Mouse (Mus musculus) midbrain, embryonic 10.5 days (tissue): ENCODE measurements around the gene Rph3al. TPM values are rescaled to one million over a fixed set of nuclear protein-coding genes. Genes with fewer than 3 reads are reported as not detected.

Experiments
- DNase-seq: peaks from one replicate; pipeline ENCODE4 v3.0.0-alpha.2; 2017; ENCODE audit warnings: low spot score
- H3K27ac ChIP-seq: fragments of 300-500 bp; sonication (generic); replicated peaks from 2 replicates; pipeline ENCODE4 v1.5.1; 2016; ENCODE audit warnings: mild to moderate bottlenecking
- H3K27me3 ChIP-seq: fragments of 300-500 bp; sonication (generic); 2 replicates; pipeline ENCODE4 v1.6.1; 2016; ENCODE audit warnings: low read depth, mild to moderate bottlenecking; ENCODE audit not compliant: poor library complexity, severe bottlenecking
- H3K36me3 ChIP-seq: fragments of 300-500 bp; sonication (generic); 2 replicates; pipeline ENCODE4 v1.6.1; 2016; ENCODE audit warnings: mild to moderate bottlenecking, moderate library complexity
- H3K4me1 ChIP-seq: fragments of 300-500 bp; sonication (generic); 2 replicates; pipeline ENCODE4 v1.6.1; 2016
- H3K4me3 ChIP-seq: fragments of 300-500 bp; sonication (generic); 2 replicates; pipeline ENCODE4 v1.5.1; 2016; ENCODE audit warnings: mild to moderate bottlenecking, moderate library complexity
- H3K9me3 ChIP-seq: fragments of 300-500 bp; sonication (generic); replicated peaks from 2 replicates; pipeline ENCODE4 v1.6.1; 2016; ENCODE audit warnings: mild to moderate bottlenecking
- WGBS: fragments of 180-500 bp; shearing (Covaris S2); methylation state at CpG from one replicate; pipeline ENCODE4 v1.1.7; 2016; 5-methylcytosine and 5-hydroxymethylcytosine counted together
- polyA plus RNA-seq: library from polyadenylated mRNA; unstranded; fragments of >200 nt; fragmentation: Nextera tagmentation; extraction: Ambion mirVana; gene quantifications from 2 replicates; pipeline ENCODE4 v1.2.1, GENCODE M21; 2016

The Rph3al gene
- polyA plus RNA-seq, 1 experiment from 2014 or later, result 1.1 TPM

- Histone ChIP-seq H3K4me3 (no peak overlapping the region), H3K27ac (no peak overlapping the region), H3K9me3 (no peaks in the 10 kb centered on the region), H3K4me1 (peaks cover 52% of the 10 kb centered on the region), H3K36me3 (no peaks in the 10 kb centered on the region), H3K27me3 (no peaks in the 10 kb centered on the region)
- DNase-seq, result no peak
- 70% methylated on average over 7 of the region's 7 CpGs for WGBS
These were observed 92.6 kb downstream of the Rph3al start for GRCm38 (mm10) chr11:75845675-75846074.

- Histone ChIP-seq H3K27ac (peak overlapping the region; percentile 50; the same call in 1 of the 2 replicates), H3K36me3 (no peaks in the 10 kb centered on the region), H3K4me3 (no peak overlapping the region), H3K9me3 (no peaks in the 10 kb centered on the region), H3K4me1 (peaks cover 73% of the 10 kb centered on the region), H3K27me3 (no peaks in the 10 kb centered on the region)
- DNase-seq, result no peak
- WGBS, result 77% methylated on average over 4 of the region's 4 CpGs
These were observed 95.2 kb downstream of the Rph3al start for GRCm38 (mm10) chr11:75842904-75843619.

GRCm38 (mm10) chr11:75841503-75841902, 96.7 kb downstream of the Rph3al start:
- no peak overlapping the region for H3K4me3 ChIP-seq
- H3K4me1 ChIP-seq, result peaks cover 70% of the 10 kb centered on the region
- H3K9me3 ChIP-seq, result no peaks in the 10 kb centered on the region
- H3K27me3 ChIP-seq, result no peaks in the 10 kb centered on the region
- 58% methylated on average over 3 of the region's 3 CpGs for WGBS
- H3K36me3 ChIP-seq, result no peaks in the 10 kb centered on the region
- DNase-seq, result no peak
- peak overlapping the region; percentile 61; the same call in 1 of the 2 replicates for H3K27ac ChIP-seq

- Histone ChIP-seq H3K27ac (peak overlapping the region; percentile 0), H3K4me1 (peaks cover 63% of the 10 kb centered on the region), H3K9me3 (no peaks in the 10 kb centered on the region), H3K4me3 (no peak overlapping the region), H3K27me3 (no peaks in the 10 kb centered on the region), H3K36me3 (no peaks in the 10 kb centered on the region)
- WGBS, result 81% methylated on average over 12 of the region's 12 CpGs
- DNase-seq, result no peak
These were observed 98.4 kb downstream of the Rph3al start for GRCm38 (mm10) chr11:75839536-75840430.

GRCm38 (mm10) chr11:75838861-75839426, 99.3 kb downstream of the Rph3al start:
- Histone ChIP-seq H3K4me1 (peaks cover 59% of the 10 kb centered on the region), H3K27ac (peak overlapping the region; percentile 0; the same call in 1 of the 2 replicates), H3K27me3 (no peaks in the 10 kb centered on the region), H3K36me3 (no peaks in the 10 kb centered on the region), H3K4me3 (no peak overlapping the region), H3K9me3 (no peaks in the 10 kb centered on the region)
- DNase-seq, result no peak
- WGBS, result 82% methylated on average over 10 of the region's 10 CpGs

GRCm38 (mm10) chr11:75836240-75836610, 102.0 kb downstream of the Rph3al start:
- DNase-seq, result no peak
- H3K4me1 ChIP-seq, result peaks cover 42% of the 10 kb centered on the region
- no peak overlapping the region for H3K27ac ChIP-seq
- 68% methylated on average over 11 of the region's 11 CpGs for WGBS
- no peak overlapping the region for H3K4me3 ChIP-seq
- no peaks in the 10 kb centered on the region for H3K36me3 ChIP-seq
- H3K27me3 ChIP-seq, result no peaks in the 10 kb centered on the region
- no peaks in the 10 kb centered on the region for H3K9me3 ChIP-seq

- 82% methylated on average over 11 of the region's 11 CpGs for WGBS
- Histone ChIP-seq H3K4me1 (peaks cover 38% of the 10 kb centered on the region), H3K9me3 (no peaks in the 10 kb centered on the region), H3K4me3 (no peak overlapping the region), H3K27ac (no peak overlapping the region), H3K27me3 (no peaks in the 10 kb centered on the region), H3K36me3 (no peaks in the 10 kb centered on the region)
- no peak for DNase-seq
These were observed 102.5 kb downstream of the Rph3al start for GRCm38 (mm10) chr11:75835587-75836239.

- 88% methylated on average over 6 of the region's 6 CpGs for WGBS
- Histone ChIP-seq H3K27me3 (no peaks in the 10 kb centered on the region), H3K4me1 (peaks cover 17% of the 10 kb centered on the region), H3K27ac (no peak overlapping the region), H3K36me3 (no peaks in the 10 kb centered on the region), H3K9me3 (no peaks in the 10 kb centered on the region), H3K4me3 (no peak overlapping the region)
- no peak for DNase-seq
These were observed 105.1 kb downstream of the Rph3al start for GRCm38 (mm10) chr11:75833081-75833480.

GRCm38 (mm10) chr11:75830386-75830785, 107.8 kb downstream of the Rph3al start:
- no peaks in the 10 kb centered on the region for H3K27me3 ChIP-seq
- 92% methylated on average over 3 of the region's 3 CpGs for WGBS
- peaks cover 12% of the 10 kb centered on the region for H3K4me1 ChIP-seq
- H3K9me3 ChIP-seq, result no peaks in the 10 kb centered on the region
- H3K27ac ChIP-seq, result no peak overlapping the region
- DNase-seq, result no peak
- no peaks in the 10 kb centered on the region for H3K36me3 ChIP-seq
- no peak overlapping the region for H3K4me3 ChIP-seq

- 91% methylated on average over 8 of the region's 8 CpGs for WGBS
- Histone ChIP-seq H3K9me3 (no peaks in the 10 kb centered on the region), H3K4me1 (peaks cover 6% of the 10 kb centered on the region; the same call in 1 of the 2 replicates), H3K36me3 (no peaks in the 10 kb centered on the region), H3K4me3 (no peak overlapping the region), H3K27me3 (no peaks in the 10 kb centered on the region), H3K27ac (no peak overlapping the region)
- DNase-seq, result no peak
These were observed 110.8 kb downstream of the Rph3al start for GRCm38 (mm10) chr11:75827414-75827813.

GRCm38 (mm10) chr11:75823506-75823905, 114.7 kb downstream of the Rph3al start:
- H3K27ac ChIP-seq, result no peak overlapping the region
- no peaks in the 10 kb centered on the region for H3K36me3 ChIP-seq
- no peak for DNase-seq
- no peaks in the 10 kb centered on the region for H3K9me3 ChIP-seq
- H3K27me3 ChIP-seq, result 0 out of 2 replicates have a peak, but pooled peaks cover 6% of the 10 kb centered on the region
- 66% methylated on average over 7 of the region's 7 CpGs for WGBS
- H3K4me1 ChIP-seq, result 0 out of 2 replicates have a peak, but pooled peaks cover 2% of the 10 kb centered on the region
- no peak overlapping the region for H3K4me3 ChIP-seq

- Histone ChIP-seq H3K27ac (no peak overlapping the region), H3K4me3 (no peak overlapping the region), H3K36me3 (no peaks in the 10 kb centered on the region), H3K4me1 (peaks cover 11% of the 10 kb centered on the region), H3K27me3 (peaks cover 9% of the 10 kb centered on the region; the same call in 1 of the 2 replicates), H3K9me3 (no peaks in the 10 kb centered on the region)
- 68% methylated on average over 10 of the region's 10 CpGs for WGBS
- no peak for DNase-seq
These were observed 125.1 kb downstream of the Rph3al start for GRCm38 (mm10) chr11:75813085-75813484.
